Mouse (Mus musculus) heart, adult 2 months (tissue): ENCODE measurements around the gene Lrmp. TPM values are rescaled to one million over a fixed set of nuclear protein-coding genes. Genes with fewer than 3 reads are reported as not detected.

Experiments
- DNase-seq, 2 experiments: peaks; one replicate each; pipeline ENCODE4 v3.0.0; 2021
- H3K27ac ChIP-seq: fragments of 200-600 bp; 2 replicates; pipeline ENCODE4 v1.8.1; 2022
- H3K27me3 ChIP-seq: fragments of 200-500 bp; 2 replicates; pipeline ENCODE4 v1.6.1; 2012; ENCODE audit warnings: mild to moderate bottlenecking, low read length, inconsistent platforms, mixed read lengths; ENCODE audit not compliant: control insufficient read depth, insufficient read depth
- H3K36me3 ChIP-seq: fragments of 200-500 bp; 2 replicates; pipeline ENCODE4 v1.6.1; 2012; ENCODE audit warnings: low read length, inconsistent platforms; ENCODE audit not compliant: control insufficient read depth, insufficient read depth
- H3K4me1 ChIP-seq: fragments of 200-500 bp; 2 replicates; pipeline ENCODE4 v1.6.1; 2011; ENCODE audit warnings: low read length; ENCODE audit not compliant: control insufficient read depth, insufficient read depth
- H3K4me3 ChIP-seq: fragments of 200-600 bp; 2 replicates; pipeline ENCODE4 v1.8.1; 2022
- H3K79me2 ChIP-seq: fragments of 200-500 bp; replicated peaks from 2 replicates; pipeline ENCODE4 v1.6.1; 2012; ENCODE audit warnings: mild to moderate bottlenecking, inconsistent platforms, low read length, moderate library complexity, mixed read lengths; ENCODE audit not compliant: control insufficient read depth, insufficient read depth
- H3K9ac ChIP-seq: fragments of 200-500 bp; 2 replicates; pipeline ENCODE4 v1.6.1; 2012; ENCODE audit warnings: low read depth, mild to moderate bottlenecking, control low read depth, inconsistent platforms, low read length, mixed read lengths
- CTCF ChIP-seq: fragments of 200-600 bp; IDR thresholded peaks from 2 replicates; pipeline ENCODE4 v1.8.1; 2022; ENCODE audit warnings: antibody characterized with exemption, mild to moderate bottlenecking, moderate library complexity
- EP300 ChIP-seq: fragments of 200-500 bp; IDR thresholded peaks from 2 replicates; pipeline ENCODE4 v1.6.1; 2011; ENCODE audit warnings: low read depth, low read length, control low read depth; ENCODE audit not compliant: insufficient read depth
- POLR2A ChIP-seq: fragments of 200-500 bp; IDR thresholded peaks from 2 replicates; pipeline ENCODE4 v1.6.1; 2011; ENCODE audit warnings: mild to moderate bottlenecking, low read depth, low read length, control low read depth; ENCODE audit not compliant: insufficient read depth
- WGBS: fragments of 180-500 bp; shearing (Covaris S2); methylation state at CpG from one replicate; pipeline ENCODE4 v1.1.7; 2018; 5-methylcytosine and 5-hydroxymethylcytosine counted together
- intact Hi-C: fragments of 180-260 bp; cut with DNase I; formaldehyde crosslinking; loops from one replicate; pipeline ENCODE4 v1.15.1; 2025
- polyA plus RNA-seq: library from polyadenylated mRNA; depleted of rRNA; stranded (reverse); fragments of >200 nt; gene quantifications from 2 replicates; pipeline ENCODE4 v1.2.3, GENCODE M21; 2012
- total RNA-seq, 2 experiments: library from RNA; stranded (reverse); gene quantifications; 2 replicates each; pipeline ENCODE4 v1.2.3; 2021

Gene Lrmp
- total and polyA plus RNA-seq, 3 experiments: 1.1 to 4.6 (median 1.9) TPM

DNA sequence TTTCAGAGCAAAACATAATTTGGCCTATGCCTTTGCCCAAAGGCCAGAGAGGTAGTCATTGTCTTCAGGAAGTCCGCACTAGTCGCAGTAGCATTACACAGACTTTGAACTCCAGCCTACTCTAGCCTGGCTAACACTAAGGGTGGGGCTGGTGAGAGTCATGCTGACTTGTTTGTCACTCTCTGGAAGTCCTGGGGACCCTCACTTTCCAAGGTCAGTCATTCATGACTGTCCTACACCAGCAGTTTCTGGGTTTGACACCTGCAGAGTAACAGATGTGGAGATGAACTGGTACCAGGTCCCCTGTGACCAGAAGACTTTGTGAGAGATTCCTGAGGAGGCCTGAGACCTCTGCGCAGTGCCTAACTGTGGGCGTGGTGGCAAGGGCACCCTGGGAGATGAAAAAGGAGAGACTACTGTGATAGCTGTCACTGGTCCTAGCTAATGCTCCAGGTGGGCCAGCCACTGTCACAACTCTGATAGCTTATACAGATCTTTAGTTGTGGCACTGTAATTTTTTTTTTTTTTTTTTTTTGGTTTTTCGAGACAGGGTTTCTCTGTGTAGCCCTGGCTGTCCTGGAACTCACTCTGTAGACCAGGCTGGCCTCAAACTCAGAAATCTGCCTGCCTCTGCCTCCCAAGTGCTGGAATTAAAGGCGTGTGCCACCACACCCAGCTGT lies 9.2 kb upstream of the Lrmp start:
- H3K27me3 ChIP-seq: no peaks in the 10 kb centered on the region
- no peak overlapping the region for H3K27ac ChIP-seq
- H3K79me2 ChIP-seq: no peaks in the 10 kb centered on the region
- no peak for DNase-seq
- H3K36me3 ChIP-seq: no peaks in the 10 kb centered on the region
- WGBS: 81% methylated on average over 6 of the region's 6 CpGs
- TF ChIP-seq EP300: no peak
- TF ChIP-seq POLR2A: no peak
- H3K9ac ChIP-seq: no peak overlapping the region
- H3K4me3 ChIP-seq: no peak overlapping the region
- H3K4me1 ChIP-seq: peaks cover 4% of the 10 kb centered on the region
- intact Hi-C loops: no loop called here

DNA sequence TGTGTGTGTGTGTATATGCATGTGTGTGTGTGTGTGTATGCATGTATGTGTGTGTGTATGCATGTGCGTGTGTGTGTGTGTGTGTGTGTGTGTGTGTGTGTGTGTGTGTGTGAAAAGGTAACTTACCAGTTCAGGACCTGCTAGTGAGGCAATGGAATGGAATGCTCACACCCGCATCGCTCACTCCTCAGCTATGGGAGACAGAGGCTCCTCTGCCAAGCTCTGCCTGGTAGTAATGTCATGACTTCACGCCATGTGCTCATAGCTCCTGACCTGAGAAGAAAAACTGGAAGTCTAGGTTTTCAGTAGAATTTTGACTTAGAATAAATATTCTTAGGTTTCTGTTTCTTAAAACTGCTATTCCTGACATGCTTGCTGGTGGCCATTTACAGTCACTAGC lies 4.7 kb upstream of the Lrmp start:
- Histone ChIP-seq H3K27ac (no peak overlapping the region), H3K36me3 (no peaks in the 10 kb centered on the region), H3K4me1 (no peaks in the 10 kb centered on the region), H3K9ac (no peak overlapping the region), H3K4me3 (no peak overlapping the region), H3K27me3 (no peaks in the 10 kb centered on the region), H3K79me2 (no peaks in the 10 kb centered on the region)
- intact Hi-C loops: no loop called here
- TF ChIP-seq POLR2A (no peak), CTCF (no peak), EP300 (no peak)
- WGBS: 96% methylated on average over 4 of the region's 4 CpGs
- DNase-seq: no peak

DNA sequence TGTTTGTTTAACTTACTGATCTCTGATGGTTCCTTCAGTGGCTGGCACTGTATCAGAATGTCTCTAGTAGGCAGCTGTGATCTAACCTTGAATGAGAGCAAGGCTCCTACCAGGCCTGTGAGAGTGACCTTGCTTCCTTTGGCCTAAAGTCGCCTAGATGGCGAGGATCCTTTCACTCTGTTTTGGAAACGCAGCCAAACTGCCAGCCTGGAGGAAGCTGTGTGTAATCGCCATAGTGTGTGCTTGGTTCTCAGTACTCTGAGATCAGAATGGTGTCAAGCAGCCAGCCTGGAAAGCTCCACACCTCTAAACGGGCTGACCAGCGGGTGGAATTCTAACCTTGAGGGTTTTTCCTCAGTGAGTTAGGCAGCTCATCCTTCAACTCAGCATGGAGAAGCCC lies 2.6 kb upstream of the Lrmp start:
- Histone ChIP-seq H3K4me1 (no peaks in the 10 kb centered on the region), H3K79me2 (no peaks in the 10 kb centered on the region), H3K9ac (no peak overlapping the region), H3K27me3 (no peaks in the 10 kb centered on the region), H3K4me3 (no peak overlapping the region), H3K27ac (no peak overlapping the region), H3K36me3 (no peaks in the 10 kb centered on the region)
- TF ChIP-seq CTCF (no peak), POLR2A (no peak), EP300 (no peak)
- 51% methylated on average over 6 of the region's 6 CpGs for WGBS
- intact Hi-C loops: no loop called here
- DNase-seq: no peak

DNA sequence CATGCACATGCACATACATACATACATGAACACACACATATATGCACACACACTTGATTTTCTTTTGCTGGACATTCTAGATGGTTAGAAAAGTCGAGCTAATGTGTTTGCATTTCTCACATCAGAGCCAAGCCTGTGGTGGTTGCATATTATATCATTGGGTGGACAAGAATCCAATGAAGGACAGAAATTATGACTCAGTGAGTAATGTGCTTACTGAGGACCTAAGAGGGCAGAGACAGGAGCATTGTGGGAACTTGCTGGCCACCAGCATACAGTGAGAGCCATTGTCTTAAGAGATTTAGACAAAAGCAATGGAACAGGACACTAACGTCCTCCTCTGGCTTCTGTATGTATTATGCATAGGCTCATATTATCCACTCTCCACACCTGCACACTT lies 892 bp upstream of the Lrmp start:
- no peak overlapping the region for H3K4me3 ChIP-seq
- H3K79me2 ChIP-seq: no peaks in the 10 kb centered on the region
- no peak for DNase-seq
- no peaks in the 10 kb centered on the region for H3K4me1 ChIP-seq
- no peaks in the 10 kb centered on the region for H3K27me3 ChIP-seq
- intact Hi-C loops: no loop called here
- H3K9ac ChIP-seq: no peak overlapping the region
- TF ChIP-seq EP300 (no peak), CTCF (no peak), POLR2A (no peak)
- H3K36me3 ChIP-seq: no peaks in the 10 kb centered on the region
- 83% methylated on average over 2 of the region's 2 CpGs for WGBS
- no peak overlapping the region for H3K27ac ChIP-seq

DNA sequence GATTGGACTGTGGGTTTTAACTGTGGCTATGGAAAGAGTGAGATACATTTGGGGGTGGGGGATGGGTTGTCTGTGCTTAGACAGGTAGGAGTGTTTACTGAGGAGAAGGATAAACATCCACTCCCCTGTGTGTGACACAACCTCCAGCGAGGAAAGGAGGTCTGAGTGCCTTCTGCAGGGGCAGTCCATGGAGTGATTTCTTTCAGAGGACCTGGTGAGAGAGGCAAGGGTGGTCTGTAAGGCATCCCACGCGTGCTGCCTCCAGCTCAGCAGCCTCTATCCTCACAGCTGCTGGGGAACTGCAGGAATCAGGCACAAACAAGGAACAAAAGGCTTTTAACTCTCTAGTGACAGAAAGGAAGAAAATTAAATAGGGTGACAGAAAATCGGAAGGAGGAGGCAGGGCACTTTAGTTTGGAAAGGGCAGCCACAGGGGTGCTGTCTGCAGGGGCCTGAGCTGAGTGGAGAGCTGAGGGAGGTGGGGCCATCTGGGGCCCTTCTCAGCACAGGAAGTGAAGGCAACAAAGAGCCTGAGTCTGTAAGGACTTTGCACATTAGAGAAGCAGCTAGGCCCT lies 732 bp downstream of the Lrmp start:
- Histone ChIP-seq H3K27ac (no peak overlapping the region), H3K36me3 (no peaks in the 10 kb centered on the region), H3K4me1 (peaks cover 5% of the 10 kb centered on the region), H3K4me3 (no peak overlapping the region), H3K79me2 (no peaks in the 10 kb centered on the region), H3K27me3 (no peaks in the 10 kb centered on the region), H3K9ac (no peak overlapping the region)
- intact Hi-C loops: no loop called here
- DNase-seq: no peak
- TF ChIP-seq EP300 (no peak), POLR2A (no peak), CTCF (no peak)
- WGBS: 68% methylated on average over 4 of the region's 4 CpGs

DNA sequence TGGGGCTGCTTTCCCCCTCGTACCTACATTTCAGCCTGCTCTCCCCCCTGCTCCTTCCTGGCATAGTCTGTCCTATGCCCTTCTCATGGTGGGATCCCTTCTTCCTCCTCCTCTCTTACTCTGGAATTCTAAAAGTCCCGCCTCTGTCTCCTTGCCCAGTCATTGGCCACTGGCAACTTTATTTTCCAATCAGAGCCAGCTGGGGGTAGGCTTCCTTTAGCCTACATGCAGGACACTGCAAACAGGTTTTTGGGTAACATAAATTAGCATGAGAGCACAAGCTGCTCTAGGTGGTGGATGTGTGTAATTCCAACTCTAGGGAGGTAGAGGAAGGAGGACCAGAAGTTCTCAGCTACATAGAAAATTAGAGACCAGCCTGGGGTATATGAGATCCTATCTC lies 4.6 kb downstream of the Lrmp start:
- Histone ChIP-seq H3K36me3 (no peaks in the 10 kb centered on the region), H3K27me3 (no peaks in the 10 kb centered on the region), H3K4me1 (peaks cover 5% of the 10 kb centered on the region), H3K9ac (no peak overlapping the region), H3K79me2 (no peaks in the 10 kb centered on the region), H3K27ac (no peak overlapping the region), H3K4me3 (no peak overlapping the region)
- TF ChIP-seq POLR2A (no peak), EP300 (no peak), CTCF (no peak)
- no peak for DNase-seq
- WGBS: 77% methylated on average over 2 of the region's 2 CpGs
- intact Hi-C loops: loop anchor here (5.0 kb wide), 1 partner anchor 33 kb away; no protein-coding TSS in a partner anchor
